Comparison of ENCODE assay signal across 42 mouse cellular contexts in the genomic region with DNA sequence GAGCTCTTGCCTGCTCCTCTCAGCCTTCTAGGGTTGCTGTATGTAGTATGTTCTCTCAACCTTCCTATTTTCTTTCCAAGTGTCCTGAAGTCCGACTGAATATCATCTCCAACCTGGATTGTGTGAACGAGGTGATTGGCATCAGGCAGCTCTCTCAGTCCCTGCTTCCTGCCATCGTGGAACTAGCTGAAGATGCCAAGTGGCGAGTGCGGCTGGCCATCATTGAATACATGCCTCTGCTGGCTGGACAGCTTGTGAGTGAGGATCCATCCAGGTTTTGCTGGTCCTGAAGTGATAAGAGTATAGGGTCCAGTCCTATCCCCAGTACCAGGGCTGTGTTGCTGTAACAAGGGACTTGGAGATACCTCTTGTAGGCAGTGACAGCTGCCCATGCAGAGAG. TPM values are rescaled to one million over a fixed set of nuclear protein-coding genes. Genes with fewer than 3 reads are reported as not detected.
"Had no signal": no experiment of that assay in that cellular context is flagged by ENCODE, and none has a peak within 500 bp of the region (broad histone marks: within the 10 kb centered on the region; RNA-seq: fewer than 3 reads in every experiment).

No protein-coding gene starts in this region.

- H3K9me3 ChIP-seq: heart, embryonic 12.5 days; heart, embryonic 13.5 days; heart, embryonic 15.5 days; hindbrain, embryonic 10.5 days; hindbrain, embryonic 12.5 days; hindbrain, embryonic 13.5 days; hindbrain, embryonic 15.5 days; intestine, embryonic 15.5 days; kidney, embryonic 15.5 days had no signal

- H3K4me2 ChIP-seq: heart, embryonic 11.5 days; heart, embryonic 12.5 days; heart, embryonic 13.5 days; heart, embryonic 15.5 days; hindbrain, embryonic 12.5 days; hindbrain, embryonic 13.5 days; hindbrain, embryonic 14.5 days; hindbrain, embryonic 15.5 days; intestine, embryonic 15.5 days; kidney, embryonic 15.5 days had no signal

- ATAC-seq: hindbrain, embryonic 16.5 days; hindbrain, postnatal 0 days; inflammation-experienced regulatory T-cells, adult 6 months; intestine, embryonic 15.5 days; intestine, embryonic 16.5 days; intestine, postnatal 0 days had no signal

- H3K9ac ChIP-seq: heart, embryonic 12.5 days; heart, embryonic 13.5 days; heart, embryonic 15.5 days; hindbrain, embryonic 12.5 days; hindbrain, embryonic 13.5 days; hindbrain, embryonic 14.5 days; hindbrain, embryonic 15.5 days; intestine, embryonic 15.5 days; kidney, embryonic 15.5 days had no signal

- H3K27me3 ChIP-seq: heart, embryonic 12.5 days; heart, embryonic 13.5 days; heart, embryonic 15.5 days; hindbrain, embryonic 12.5 days; hindbrain, embryonic 13.5 days; hindbrain, embryonic 15.5 days; intestine, embryonic 15.5 days; kidney, embryonic 15.5 days had no signal

- H3K27ac ChIP-seq: heart, embryonic 13.5 days; heart, embryonic 15.5 days; hindbrain, embryonic 10.5 days; hindbrain, embryonic 12.5 days; hindbrain, embryonic 13.5 days; hindbrain, embryonic 14.5 days; hindbrain, embryonic 15.5 days; hindbrain, postnatal 0 days; intestine, embryonic 15.5 days; kidney, embryonic 15.5 days; kidney, postnatal 0 days; layer of hippocampus, adult 2 months had no signal

- DNase-seq: heart, postnatal 10 days; heart, postnatal 14 days; heart, postnatal 36 days; heart, postnatal 4 days; kidney, adult 11 months; kidney, adult 18-20 months; kidney, adult 2 months; kidney, adult 8-10 months; kidney, adult 9 months; kidney, postnatal 10 days; kidney, postnatal 14 days; kidney, postnatal 25 days; kidney, postnatal 36 days; kidney, postnatal 4 days; layer of hippocampus, adult 9-11 months; layer of hippocampus, postnatal 36 days had no signal

- H3K4me1 ChIP-seq: heart, embryonic 12.5 days; heart, embryonic 13.5 days; heart, embryonic 15.5 days; hindbrain, embryonic 10.5 days; hindbrain, embryonic 12.5 days; hindbrain, embryonic 13.5 days; hindbrain, embryonic 15.5 days; intestine, embryonic 15.5 days; kidney, embryonic 15.5 days had no signal

- H3K4me3 ChIP-seq: heart, embryonic 12.5 days; heart, embryonic 13.5 days; heart, embryonic 15.5 days; hindbrain, embryonic 10.5 days; hindbrain, embryonic 12.5 days; hindbrain, embryonic 13.5 days; hindbrain, embryonic 15.5 days; intestine, embryonic 15.5 days; kidney, embryonic 15.5 days; layer of hippocampus, adult 2 months had no signal

RNA-seq across cellular contexts. Expression of gene Vmn1r233, which starts 35.9 kb away (rescaled TPM):
- polyA plus RNA-seq: heart, embryonic 11.5 days; heart, embryonic 12.5 days; heart, embryonic 13.5 days; heart, embryonic 14.5 days; heart, embryonic 15.5 days; heart, embryonic 16.5 days; heart, postnatal 0 days; hindbrain, embryonic 10.5 days; hindbrain, embryonic 11.5 days; hindbrain, embryonic 12.5 days; hindbrain, embryonic 13.5 days; hindbrain, embryonic 14.5 days; hindbrain, embryonic 15.5 days; hindbrain, embryonic 16.5 days; hindbrain, postnatal 0 days; intestine, embryonic 14.5 days; intestine, embryonic 15.5 days; intestine, embryonic 16.5 days; intestine, postnatal 0 days; kidney, adult 2 months; kidney, embryonic 14.5 days; kidney, embryonic 15.5 days; kidney, embryonic 16.5 days; kidney, postnatal 0 days; large intestine, adult 2 months had no signal

RNA-seq across cellular contexts. Expression of gene Vmn1r232, which starts 40.9 kb away (rescaled TPM):
- polyA plus RNA-seq: heart, embryonic 11.5 days; heart, embryonic 12.5 days; heart, embryonic 13.5 days; heart, embryonic 14.5 days; heart, embryonic 15.5 days; heart, embryonic 16.5 days; heart, postnatal 0 days; hindbrain, embryonic 10.5 days; hindbrain, embryonic 11.5 days; hindbrain, embryonic 12.5 days; hindbrain, embryonic 13.5 days; hindbrain, embryonic 14.5 days; hindbrain, embryonic 15.5 days; hindbrain, embryonic 16.5 days; hindbrain, postnatal 0 days; inflammation-experienced regulatory T-cells, adult 6 months; intestine, embryonic 14.5 days; intestine, embryonic 15.5 days; intestine, embryonic 16.5 days; intestine, postnatal 0 days; kidney, adult 2 months; kidney, embryonic 14.5 days; kidney, embryonic 15.5 days; kidney, embryonic 16.5 days; kidney, postnatal 0 days; large intestine, adult 2 months had no signal

RNA-seq across cellular contexts. Expression of gene Vmn1r231, which starts 55.5 kb away (rescaled TPM):
- polyA plus RNA-seq: heart, embryonic 11.5 days; heart, embryonic 12.5 days; heart, embryonic 13.5 days; heart, embryonic 14.5 days; heart, embryonic 15.5 days; heart, embryonic 16.5 days; heart, postnatal 0 days; hindbrain, embryonic 10.5 days; hindbrain, embryonic 11.5 days; hindbrain, embryonic 12.5 days; hindbrain, embryonic 13.5 days; hindbrain, embryonic 14.5 days; hindbrain, embryonic 15.5 days; hindbrain, embryonic 16.5 days; hindbrain, postnatal 0 days; intestine, embryonic 14.5 days; intestine, embryonic 15.5 days; intestine, embryonic 16.5 days; intestine, postnatal 0 days; kidney, adult 2 months; kidney, embryonic 14.5 days; kidney, embryonic 15.5 days; kidney, embryonic 16.5 days; kidney, postnatal 0 days; large intestine, adult 2 months had no signal
